Mouse (Mus musculus) limb, embryonic 14.5 days (tissue): ENCODE measurements around the gene Phlpp1. TPM values are rescaled to one million over a fixed set of nuclear protein-coding genes. Genes with fewer than 3 reads are reported as not detected.

Source experiments
- ATAC-seq: fragments of 200-750 bp; cut with Nextera tagmentation; 2 replicates; pipeline ENCODE4 v1.8.0; 2017; ENCODE audit warnings: low read depth, moderate number of reproducible peaks, moderate TSS enrichment; ENCODE audit not compliant: low FRiP score
- DNase-seq: peaks from one replicate; pipeline ENCODE4 v3.0.0-alpha.2; 2015; ENCODE audit warnings: low spot score
- H3K27ac ChIP-seq: fragments of 300-500 bp; sonication (generic); replicated peaks from 2 replicates; pipeline ENCODE4 v1.5.1; 2014; ENCODE audit warnings: low read depth, mild to moderate bottlenecking, low read length, moderate library complexity, mixed read lengths
- H3K27me3 ChIP-seq: fragments of 300-500 bp; sonication (generic); 2 replicates; pipeline ENCODE4 v1.6.1; 2014; ENCODE audit warnings: low read length, mixed read lengths; ENCODE audit not compliant: control insufficient read depth, insufficient read depth
- H3K36me3 ChIP-seq: fragments of 300-500 bp; sonication (generic); 2 replicates; pipeline ENCODE4 v1.6.1; 2014; ENCODE audit warnings: mild to moderate bottlenecking, low read length, moderate library complexity, mixed read lengths; ENCODE audit not compliant: control insufficient read depth, insufficient read depth
- H3K4me1 ChIP-seq: fragments of 300-500 bp; sonication (generic); 2 replicates; pipeline ENCODE4 v1.6.1; 2014; ENCODE audit warnings: antibody characterized with exemption, low read length, mixed read lengths; ENCODE audit not compliant: control insufficient read depth, insufficient read depth
- H3K4me2 ChIP-seq: fragments of 300-500 bp; sonication (generic); replicated peaks from 2 replicates; pipeline ENCODE4 v1.6.1; 2014; ENCODE audit warnings: low read depth, mild to moderate bottlenecking, low read length, moderate library complexity; ENCODE audit not compliant: severe bottlenecking
- H3K4me3 ChIP-seq: fragments of 300-500 bp; sonication (generic); replicated peaks from 2 replicates; pipeline ENCODE4 v1.5.1; 2014; ENCODE audit warnings: low read length
- H3K9ac ChIP-seq: fragments of 300-500 bp; sonication (generic); 2 replicates; pipeline ENCODE4 v1.6.1; 2014; ENCODE audit warnings: mild to moderate bottlenecking, low read depth, low read length, moderate library complexity; ENCODE audit not compliant: severe bottlenecking
- H3K9me3 ChIP-seq: fragments of 300-500 bp; sonication (generic); 2 replicates; pipeline ENCODE4 v1.6.1; 2016; ENCODE audit warnings: low read length; ENCODE audit not compliant: control insufficient read depth
- POLR2A ChIP-seq: fragments of 200-500 bp; IDR thresholded peaks from 2 replicates; pipeline ENCODE4 v1.8.0; 2012; ENCODE audit warnings: inconsistent platforms, mild to moderate bottlenecking, moderate library complexity, borderline replicate concordance; ENCODE audit not compliant: insufficient read depth, insufficient read length; ENCODE audit errors: extremely low read depth
- WGBS: fragments of 180-500 bp; shearing (Covaris S2); extraction: QIAGEN DNeasy Blood & Tissue Kit; methylation state at CpG from one replicate; pipeline ENCODE4 v1.1.7; 2014; 5-methylcytosine and 5-hydroxymethylcytosine counted together
- polyA plus RNA-seq, 2 experiments: library from polyadenylated mRNA; depleted of rRNA in 1 of 2; stranded (reverse) in 1 of 2; unstranded in 1 of 2; fragments of >200 nt; fragmentation: Nextera tagmentation in 1 of 2; extraction: Ambion mirVana in 1 of 2; gene quantifications; 2 replicates each; pipeline versions ENCODE4 v1.2.1 to v1.2.3; 2012 to 2014

Gene Phlpp1
- polyA plus RNA-seq, 2 experiments = 3.9 to 9.3 TPM

- Histone ChIP-seq H3K4me1 (peaks cover 3% of the 10 kb centered on the region; the same call in 1 of the 2 replicates), H3K9me3 (no peaks in the 10 kb centered on the region), H3K9ac (no peak overlapping the region), H3K36me3 (no peaks in the 10 kb centered on the region), H3K4me2 (no peak overlapping the region), H3K27ac (no peak overlapping the region), H3K4me3 (no peak overlapping the region), H3K27me3 (no peaks in the 10 kb centered on the region)
- DNase-seq (no peak), ATAC-seq (no peak)
- 31% methylated on average over 4 of the region's 4 CpGs for WGBS
- TF ChIP-seq POLR2A = no peak
Measured at GRCm38 (mm10) chr1:106168001-106168400, 3.6 kb upstream of the Phlpp1 start.

GRCm38 (mm10) chr1:106168801-106169200 is 2.8 kb upstream of the Phlpp1 start:
- 18% methylated on average over 3 of the region's 3 CpGs for WGBS
- Histone ChIP-seq H3K36me3 (no peaks in the 10 kb centered on the region), H3K27ac (no peak overlapping the region), H3K9me3 (no peaks in the 10 kb centered on the region), H3K4me1 (peaks cover 10% of the 10 kb centered on the region), H3K27me3 (no peaks in the 10 kb centered on the region), H3K4me3 (no peak overlapping the region), H3K4me2 (no peak overlapping the region), H3K9ac (no peak overlapping the region)
- DNase-seq (no peak), ATAC-seq (no peak)
- no peak for TF ChIP-seq POLR2A

- DNase-seq (no peak), ATAC-seq (no peak)
- Histone ChIP-seq H3K9ac (no peak overlapping the region), H3K36me3 (no peaks in the 10 kb centered on the region), H3K27me3 (no peaks in the 10 kb centered on the region), H3K4me1 (peaks cover 16% of the 10 kb centered on the region), H3K27ac (no peak overlapping the region), H3K4me2 (no peak overlapping the region), H3K9me3 (no peaks in the 10 kb centered on the region), H3K4me3 (no peak overlapping the region)
- WGBS = 84% methylated on average over 5 of the region's 5 CpGs
- no peak for TF ChIP-seq POLR2A
Measured at GRCm38 (mm10) chr1:106169741-106170265, 1.7 kb upstream of the Phlpp1 start.

- H3K27ac ChIP-seq = peak overlapping the region; percentile 83
- WGBS = 2% methylated on average over 23 of the region's 77 CpGs
- DNase-seq (peak; percentile 14), ATAC-seq (no peak)
- H3K4me1 ChIP-seq = peaks cover 26% of the 10 kb centered on the region
- H3K4me3 ChIP-seq = peak overlapping the region; percentile 80
- peak overlapping the region; percentile 72 for H3K4me2 ChIP-seq
- no peaks in the 10 kb centered on the region for H3K9me3 ChIP-seq
- no peak for TF ChIP-seq POLR2A
- no peaks in the 10 kb centered on the region for H3K27me3 ChIP-seq
- peak overlapping the region; percentile 84 for H3K9ac ChIP-seq
- no peaks in the 10 kb centered on the region for H3K36me3 ChIP-seq
Measured at GRCm38 (mm10) chr1:106172301-106172930, 864 bp downstream of the Phlpp1 start.

- 1% methylated on average over 47 of the region's 47 CpGs for WGBS
- DNase-seq (no peak), ATAC-seq (no peak)
- no peak for TF ChIP-seq POLR2A
- H3K4me3 ChIP-seq = peak overlapping the region; percentile 80
- no peaks in the 10 kb centered on the region for H3K36me3 ChIP-seq
- peaks cover 30% of the 10 kb centered on the region for H3K4me1 ChIP-seq
- no peak overlapping the region for H3K27ac ChIP-seq
- peak overlapping the region; percentile 84 for H3K9ac ChIP-seq
- H3K27me3 ChIP-seq = no peaks in the 10 kb centered on the region
- peak overlapping the region; percentile 72 for H3K4me2 ChIP-seq
- H3K9me3 ChIP-seq = no peaks in the 10 kb centered on the region
Measured at GRCm38 (mm10) chr1:106172931-106173371, 1.4 kb downstream of the Phlpp1 start.
